Mouse (Mus musculus): ENCODE results near the gene Bhlhb9.
"Not testable (repeated sequence)": the region's sequence is repeated elsewhere in the genome, so short reads cannot be mapped to it uniquely, and the experiment has no call there.

Gene Bhlhb9

DNA sequence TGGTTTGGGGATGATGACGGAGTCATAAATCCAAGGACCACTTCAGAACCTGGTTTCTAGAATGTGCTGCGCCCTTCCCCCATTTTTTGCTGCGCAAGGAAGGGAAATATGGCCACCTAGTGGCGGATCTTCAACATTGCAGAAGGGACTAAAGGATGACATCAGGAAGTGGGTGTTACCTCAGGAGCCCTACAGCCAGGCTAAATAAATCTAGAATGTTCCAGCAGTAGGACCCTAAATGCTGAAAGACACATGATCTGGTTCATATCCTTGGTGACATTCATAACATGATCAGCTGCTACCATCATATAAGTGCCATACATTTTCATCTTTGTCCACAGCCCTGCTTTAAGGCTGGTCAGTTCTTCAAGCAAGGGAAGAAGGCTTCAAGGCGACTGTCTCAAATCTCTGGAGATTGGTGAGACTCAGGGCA is at the start of gene Bhlhb9:
TSS of gene Bhlhb9 (plus strand) at position 383 of the 433 bp plus-strand sequence.
- DNase-seq = peak; percentile 68

DNA sequence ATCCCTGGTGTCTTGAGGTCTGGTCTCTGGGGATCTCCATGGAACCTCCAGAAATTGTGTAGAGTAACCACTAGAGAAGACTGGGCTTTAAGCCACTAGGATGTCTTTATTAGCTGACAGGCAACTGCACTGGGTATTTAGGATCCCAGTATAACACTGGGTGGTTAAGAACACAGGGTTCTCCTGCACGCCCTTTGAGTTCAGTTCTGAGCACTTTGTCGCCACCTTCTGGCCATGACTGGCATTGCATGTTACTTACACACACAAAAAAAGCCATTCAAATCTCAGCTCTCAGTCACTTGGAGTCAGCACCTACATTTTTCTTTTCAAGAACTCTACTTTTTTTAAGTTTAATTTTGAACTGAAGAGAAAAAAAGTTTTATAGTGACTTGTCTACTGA is 44.6 kb upstream of the Bhlhb9 start:
- DNase-seq = peak; percentile 70

DNA sequence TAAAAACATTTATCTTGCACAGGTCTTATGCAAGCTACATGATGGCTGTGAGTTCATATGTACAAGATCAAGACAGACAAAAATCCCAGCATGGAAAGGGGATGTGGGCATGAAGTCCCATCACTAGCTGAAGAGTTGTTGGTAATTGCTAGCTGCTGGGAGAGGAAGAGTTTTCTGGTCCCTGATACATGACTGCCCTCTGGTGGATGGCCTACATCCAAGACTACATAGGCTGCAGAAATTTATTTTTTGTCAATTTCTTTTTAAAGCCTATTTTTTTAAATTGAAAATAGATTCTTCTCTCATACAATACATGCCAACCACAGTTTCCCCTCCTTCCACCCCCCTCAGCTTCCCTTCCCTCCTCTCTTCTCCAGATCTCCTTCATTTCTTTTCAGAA is 35.7 kb upstream of the Bhlhb9 start:
- peak; percentile 28 for DNase-seq

DNA sequence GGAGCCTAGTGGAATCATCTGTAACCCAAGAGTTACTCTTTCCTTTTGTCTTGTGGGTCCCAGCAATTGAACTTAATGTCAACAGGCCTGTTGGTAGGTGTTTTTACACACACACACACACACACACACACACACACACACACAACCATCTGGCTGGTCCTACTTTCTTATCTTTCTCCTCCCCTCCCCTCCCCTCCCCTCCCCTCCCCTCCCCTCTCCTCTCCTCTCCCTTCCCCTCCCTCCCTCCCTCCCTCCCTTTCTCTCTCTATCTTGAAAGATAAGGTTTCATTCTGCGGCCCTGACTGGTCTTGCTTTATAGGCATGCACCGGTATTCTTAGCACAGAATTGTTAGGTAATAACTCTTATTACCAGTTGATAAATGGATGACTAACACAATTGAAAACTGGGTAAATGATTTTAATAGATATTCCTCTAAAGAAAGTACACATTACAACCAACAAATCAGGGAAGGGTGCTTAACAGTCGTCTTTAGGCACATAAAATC is 29.3 kb upstream of the Bhlhb9 start:
- no peak for DNase-seq

DNA sequence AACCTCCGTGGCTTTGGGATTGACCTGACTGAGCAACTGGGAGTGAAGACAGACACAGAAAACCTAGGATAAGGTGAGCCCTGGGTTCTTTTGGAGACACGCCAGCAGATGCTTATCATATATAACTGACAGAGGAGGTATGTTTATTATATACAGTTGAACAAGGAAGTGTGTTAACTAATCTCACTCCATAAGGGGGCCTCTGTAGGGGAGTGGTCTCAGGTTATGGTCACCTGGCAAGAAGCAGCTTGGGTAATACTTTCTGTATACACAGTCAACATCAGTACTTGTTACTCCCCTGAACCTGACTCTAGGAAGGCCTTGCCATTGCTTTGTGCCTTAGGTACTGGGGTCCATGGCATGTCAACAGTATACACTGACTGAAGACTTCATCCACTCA is 28.8 kb upstream of the Bhlhb9 start:
- DNase-seq = no peak

DNA sequence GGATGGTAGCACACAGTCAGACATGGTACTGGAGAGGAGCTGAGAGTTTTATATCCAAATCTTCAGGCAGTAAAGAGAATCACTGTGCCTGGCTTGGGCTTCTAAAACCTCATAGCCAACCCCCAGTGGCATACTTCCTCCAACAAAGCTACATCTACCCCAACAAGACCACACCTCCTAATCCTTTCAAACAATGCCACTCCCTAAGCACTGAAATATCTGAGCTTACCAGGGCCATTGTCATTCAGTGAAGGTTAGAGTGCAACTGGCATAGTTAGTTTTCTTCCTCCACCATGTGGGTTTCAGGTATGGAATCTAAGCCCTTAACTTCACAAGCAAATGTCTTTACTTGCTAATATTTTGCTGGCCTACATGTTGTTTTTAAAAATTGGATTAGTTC is 5.9 kb upstream of the Bhlhb9 start:
- no peak for DNase-seq

- no peak for DNase-seq
Observed at GRCm38 (mm10) chrX:135792326-135792725, 5.1 kb upstream of the Bhlhb9 start.

GRCm38 (mm10) chrX:135795591-135796304 is 1.6 kb upstream of the Bhlhb9 start:
- peak; percentile 57 for DNase-seq

- peak; percentile 1 for DNase-seq
Observed at GRCm38 (mm10) chrX:135796305-135797211, 836 bp upstream of the Bhlhb9 start.

- no peak for DNase-seq
Observed at GRCm38 (mm10) chrX:135804149-135804548, 6.8 kb downstream of the Bhlhb9 start.

DNA sequence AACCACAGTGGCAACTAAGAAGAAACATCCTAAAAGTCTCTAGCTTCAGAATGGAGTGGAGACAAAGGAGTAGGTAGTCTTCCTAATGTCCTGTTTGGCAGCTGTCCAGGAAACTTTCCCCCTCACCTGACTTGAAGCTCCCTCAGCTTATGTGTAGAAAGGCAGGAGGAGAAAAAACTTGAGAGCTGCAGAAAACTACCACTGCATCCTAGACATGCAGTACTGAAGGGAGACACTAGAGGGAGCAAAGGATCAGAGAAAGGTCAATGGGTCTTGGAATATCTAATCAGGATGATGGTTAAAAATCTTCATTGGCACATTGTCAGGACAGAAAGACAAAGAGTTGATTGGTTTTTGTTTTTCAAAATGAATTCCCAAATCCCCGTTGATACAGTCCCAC is 8.4 kb downstream of the Bhlhb9 start:
- peak; percentile 53 for DNase-seq

DNA sequence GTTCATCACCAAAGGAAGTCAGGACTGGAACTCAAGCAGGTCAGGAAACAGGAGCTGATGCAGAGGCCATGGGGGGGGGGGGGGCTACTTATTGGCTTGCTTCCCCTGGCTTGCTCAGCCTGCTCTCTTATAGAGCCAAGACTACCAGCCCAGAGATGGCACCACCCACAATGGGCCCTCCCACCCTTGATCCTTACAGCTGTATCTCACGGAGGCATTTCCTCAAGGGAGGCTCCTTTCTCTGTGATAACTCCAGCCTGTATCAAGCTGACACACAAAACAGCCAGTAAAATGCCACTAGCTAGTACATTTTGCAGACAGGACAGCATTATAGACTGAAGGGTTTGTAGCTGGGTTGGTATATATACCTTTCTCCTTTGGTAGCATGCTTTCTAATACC is 38.5 kb downstream of the Bhlhb9 start:
- DNase-seq = not testable (repeated sequence)

DNA sequence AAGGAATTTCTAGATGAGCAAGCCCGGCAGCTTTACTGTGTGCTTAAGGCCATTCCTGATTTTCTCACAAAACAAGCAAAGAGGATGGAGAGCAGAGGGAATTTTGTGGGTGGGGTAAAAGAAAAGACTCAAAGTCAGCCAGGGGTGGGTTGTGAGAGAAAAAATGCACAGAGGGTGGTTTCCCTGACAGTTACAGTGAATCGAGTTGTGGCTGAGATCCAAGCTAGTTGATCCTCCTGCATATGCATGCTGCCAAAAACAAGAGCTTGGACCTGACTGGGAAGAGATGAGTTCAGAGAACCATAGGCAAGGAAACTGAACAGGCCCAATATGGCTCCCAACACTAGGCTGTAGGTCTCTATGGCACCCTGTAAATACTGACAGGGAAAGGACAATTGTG is 40.5 kb downstream of the Bhlhb9 start:
- no peak for DNase-seq

GRCm38 (mm10) chrX:135838521-135839360 is 41.3 kb downstream of the Bhlhb9 start, which contains the start of gene Gprasp2:
Gene Gprasp2, plus strand, starts transcription at chrX:135839034.
- DNase-seq = peak; percentile 20

DNA sequence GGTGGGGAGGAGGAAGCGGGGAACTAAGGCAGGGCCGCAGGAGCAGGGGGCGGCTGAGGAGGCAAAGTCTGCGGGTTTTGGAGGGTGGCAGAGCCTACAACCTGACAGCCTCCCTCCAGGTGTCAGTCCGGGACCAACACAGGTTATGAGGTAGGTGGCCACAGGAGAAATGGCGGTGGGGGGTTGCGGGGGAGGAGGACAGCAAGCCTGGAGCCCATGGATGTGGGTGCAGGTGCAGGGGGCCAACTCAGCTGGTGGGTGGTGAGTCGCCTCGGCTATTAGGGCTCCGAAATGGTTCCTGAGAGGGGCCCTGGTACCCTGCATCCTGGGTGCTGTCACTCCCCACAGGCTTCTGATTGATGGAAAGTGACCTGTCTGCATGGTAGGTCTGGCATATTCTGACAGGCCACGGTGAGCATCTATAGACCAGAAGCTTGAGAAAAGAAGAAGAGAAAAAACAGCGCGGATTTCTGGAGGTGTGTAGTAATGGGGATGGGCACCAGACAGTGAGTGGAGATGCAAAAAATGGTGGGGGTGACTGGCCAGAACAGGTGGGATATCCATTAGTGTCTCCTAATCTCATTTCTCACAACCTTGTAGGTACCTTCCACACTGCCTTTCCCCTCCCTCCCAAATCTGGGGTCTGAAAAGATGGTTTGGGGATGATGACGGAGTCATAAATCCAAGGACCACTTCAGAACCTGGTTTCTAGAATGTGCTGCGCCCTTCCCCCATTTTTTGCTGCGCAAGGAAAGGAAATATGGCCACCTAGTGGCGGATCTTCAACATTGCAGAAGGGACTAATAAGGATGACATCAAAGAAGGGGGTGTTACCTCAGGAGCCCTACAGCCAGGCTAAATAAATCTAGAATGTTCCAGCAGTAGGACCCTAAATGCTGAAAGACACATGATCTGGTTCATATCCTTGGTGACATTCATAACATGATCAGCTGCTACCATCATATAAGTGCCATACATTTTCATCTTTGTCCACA is 42.3 kb downstream of the Bhlhb9 start:
- DNase-seq = peak; percentile 46

DNA sequence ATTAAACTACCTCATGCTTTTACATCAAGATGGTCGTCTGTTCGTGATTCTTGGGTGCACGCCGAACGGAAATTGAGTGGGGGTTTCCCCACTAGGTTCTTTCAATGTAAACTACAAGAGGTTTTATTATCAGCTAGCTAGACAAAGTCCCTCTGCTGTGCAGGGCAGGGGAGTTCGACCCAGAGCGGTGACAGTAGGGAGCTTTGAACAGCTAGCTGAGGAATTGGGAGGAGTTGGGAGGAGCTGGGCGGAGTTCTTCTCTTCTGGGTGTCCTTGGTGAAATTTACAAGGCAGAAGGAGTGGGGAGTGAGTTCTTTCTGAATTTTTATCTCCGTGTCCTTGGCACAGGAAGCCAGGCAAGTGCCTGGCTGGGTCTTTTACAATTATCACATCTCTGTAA is 69.4 kb downstream of the Bhlhb9 start:
- DNase-seq = not testable (repeated sequence)

- DNase-seq = no peak
Observed at GRCm38 (mm10) chrX:135876679-135877078, 79.3 kb downstream of the Bhlhb9 start.

DNA sequence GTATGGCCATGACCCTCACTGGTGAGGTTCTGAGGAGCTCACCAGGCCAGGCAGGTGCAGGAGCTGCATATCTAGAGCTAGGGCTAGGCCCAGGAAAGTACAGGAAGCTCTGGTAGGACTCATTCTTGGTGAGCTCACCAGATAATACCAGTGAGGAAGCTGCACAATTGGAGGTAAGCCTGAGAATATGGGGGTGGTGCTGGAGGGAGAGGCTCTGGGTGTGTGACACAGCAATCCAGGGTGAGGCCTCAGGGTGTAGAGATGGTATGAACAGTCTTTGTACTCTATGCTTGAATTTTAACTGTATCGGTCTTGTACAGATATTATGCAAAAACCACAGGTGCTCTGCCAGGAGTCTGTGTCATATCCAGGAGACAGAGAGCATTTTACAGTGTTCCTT is 82.2 kb downstream of the Bhlhb9 start:
- DNase-seq = no peak

DNA sequence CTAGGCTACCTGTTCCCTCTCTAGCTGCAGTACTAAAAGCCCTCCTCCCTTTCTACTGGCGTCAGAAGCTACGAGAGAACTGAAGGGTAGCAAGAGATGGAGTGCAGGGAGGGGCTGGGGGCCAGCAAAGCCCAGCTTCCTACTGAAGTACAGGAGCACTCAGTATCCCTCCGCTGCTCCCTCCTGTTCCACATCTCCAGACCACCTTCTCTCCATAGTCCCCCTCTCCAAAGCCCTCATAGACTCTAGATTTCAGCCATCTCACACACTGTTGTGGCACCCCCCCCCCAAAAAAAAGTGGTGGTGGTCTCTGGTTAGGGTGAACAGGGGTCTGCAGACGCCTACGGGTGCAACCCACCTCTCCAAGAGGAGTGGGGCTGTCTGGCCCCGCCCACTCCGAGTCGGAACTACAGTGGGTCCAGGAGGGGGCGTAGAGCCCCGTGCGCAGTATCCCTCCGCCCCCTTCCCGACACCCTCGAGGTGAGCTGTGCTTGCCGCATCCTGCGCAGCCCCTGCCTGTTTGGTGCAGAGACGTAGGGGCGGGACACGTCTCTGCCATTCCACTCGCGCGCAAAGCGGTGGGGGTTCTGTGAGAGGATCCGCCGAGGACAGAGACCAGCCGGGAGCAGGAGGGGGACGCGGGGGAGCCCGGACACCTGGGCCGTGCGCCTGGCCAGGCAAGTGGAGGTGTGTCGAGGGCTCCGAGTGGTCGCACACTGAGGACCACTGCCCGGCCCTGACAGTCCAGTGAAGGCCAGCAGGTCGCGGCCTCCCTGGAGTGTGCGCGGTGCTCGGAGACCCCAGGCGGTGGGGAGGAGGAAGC is 88.2 kb downstream of the Bhlhb9 start:
- peak; percentile 78 for DNase-seq

GRCm38 (mm10) chrX:135886234-135886585 is 88.8 kb downstream of the Bhlhb9 start:
- DNase-seq = peak; percentile 25

DNA sequence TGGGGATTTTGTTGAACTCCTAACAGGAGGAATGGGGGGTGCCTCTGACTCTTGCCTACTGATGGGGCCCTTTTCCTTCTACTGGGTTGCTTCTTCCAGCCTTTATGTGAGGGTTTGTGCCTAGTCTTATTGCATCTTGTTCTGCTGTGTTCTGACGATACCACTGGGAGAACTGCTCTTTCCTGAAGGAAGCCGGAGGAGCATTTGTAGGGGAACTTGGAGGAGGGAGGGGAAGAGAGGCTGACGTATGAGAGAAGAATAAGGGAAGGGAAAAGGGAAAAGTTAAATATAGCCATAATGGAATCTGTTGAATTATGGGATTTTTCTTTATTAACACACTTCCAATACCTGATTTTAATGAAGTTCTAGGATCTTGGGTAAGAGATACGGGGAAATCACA is 119.2 kb downstream of the Bhlhb9 start:
- DNase-seq = no peak
